Mouse (Mus musculus) limb, embryonic 14.5 days (tissue): ENCODE measurements around the gene 1500009L16Rik. TPM values are rescaled to one million over a fixed set of nuclear protein-coding genes. Genes with fewer than 3 reads are reported as not detected.

Source experiments
- ATAC-seq: fragments of 200-750 bp; cut with Nextera tagmentation; 2 replicates; pipeline ENCODE4 v1.8.0; 2017; ENCODE audit warnings: low read depth, moderate number of reproducible peaks, moderate TSS enrichment; ENCODE audit not compliant: low FRiP score
- DNase-seq: peaks from one replicate; pipeline ENCODE4 v3.0.0-alpha.2; 2015; ENCODE audit warnings: low spot score
- H3K27ac ChIP-seq: fragments of 300-500 bp; sonication (generic); replicated peaks from 2 replicates; pipeline ENCODE4 v1.5.1; 2014; ENCODE audit warnings: low read depth, mild to moderate bottlenecking, low read length, moderate library complexity, mixed read lengths
- H3K27me3 ChIP-seq: fragments of 300-500 bp; sonication (generic); 2 replicates; pipeline ENCODE4 v1.6.1; 2014; ENCODE audit warnings: low read length, mixed read lengths; ENCODE audit not compliant: control insufficient read depth, insufficient read depth
- H3K36me3 ChIP-seq: fragments of 300-500 bp; sonication (generic); 2 replicates; pipeline ENCODE4 v1.6.1; 2014; ENCODE audit warnings: mild to moderate bottlenecking, low read length, moderate library complexity, mixed read lengths; ENCODE audit not compliant: control insufficient read depth, insufficient read depth
- H3K4me1 ChIP-seq: fragments of 300-500 bp; sonication (generic); 2 replicates; pipeline ENCODE4 v1.6.1; 2014; ENCODE audit warnings: antibody characterized with exemption, low read length, mixed read lengths; ENCODE audit not compliant: control insufficient read depth, insufficient read depth
- H3K4me2 ChIP-seq: fragments of 300-500 bp; sonication (generic); replicated peaks from 2 replicates; pipeline ENCODE4 v1.6.1; 2014; ENCODE audit warnings: low read depth, mild to moderate bottlenecking, low read length, moderate library complexity; ENCODE audit not compliant: severe bottlenecking
- H3K4me3 ChIP-seq: fragments of 300-500 bp; sonication (generic); replicated peaks from 2 replicates; pipeline ENCODE4 v1.5.1; 2014; ENCODE audit warnings: low read length
- H3K9ac ChIP-seq: fragments of 300-500 bp; sonication (generic); 2 replicates; pipeline ENCODE4 v1.6.1; 2014; ENCODE audit warnings: mild to moderate bottlenecking, low read depth, low read length, moderate library complexity; ENCODE audit not compliant: severe bottlenecking
- H3K9me3 ChIP-seq: fragments of 300-500 bp; sonication (generic); 2 replicates; pipeline ENCODE4 v1.6.1; 2016; ENCODE audit warnings: low read length; ENCODE audit not compliant: control insufficient read depth
- POLR2A ChIP-seq: fragments of 200-500 bp; IDR thresholded peaks from 2 replicates; pipeline ENCODE4 v1.8.0; 2012; ENCODE audit warnings: inconsistent platforms, mild to moderate bottlenecking, moderate library complexity, borderline replicate concordance; ENCODE audit not compliant: insufficient read depth, insufficient read length; ENCODE audit errors: extremely low read depth
- WGBS: fragments of 180-500 bp; shearing (Covaris S2); extraction: QIAGEN DNeasy Blood & Tissue Kit; methylation state at CpG from one replicate; pipeline ENCODE4 v1.1.7; 2014; 5-methylcytosine and 5-hydroxymethylcytosine counted together
- polyA plus RNA-seq, 2 experiments: library from polyadenylated mRNA; depleted of rRNA in 1 of 2; stranded (reverse) in 1 of 2; unstranded in 1 of 2; fragments of >200 nt; fragmentation: Nextera tagmentation in 1 of 2; extraction: Ambion mirVana in 1 of 2; gene quantifications; 2 replicates each; pipeline versions ENCODE4 v1.2.1 to v1.2.3; 2012 to 2014

1500009L16Rik gene
- polyA plus RNA-seq, 2 experiments = 20.2 to 27.1 TPM

DNA sequence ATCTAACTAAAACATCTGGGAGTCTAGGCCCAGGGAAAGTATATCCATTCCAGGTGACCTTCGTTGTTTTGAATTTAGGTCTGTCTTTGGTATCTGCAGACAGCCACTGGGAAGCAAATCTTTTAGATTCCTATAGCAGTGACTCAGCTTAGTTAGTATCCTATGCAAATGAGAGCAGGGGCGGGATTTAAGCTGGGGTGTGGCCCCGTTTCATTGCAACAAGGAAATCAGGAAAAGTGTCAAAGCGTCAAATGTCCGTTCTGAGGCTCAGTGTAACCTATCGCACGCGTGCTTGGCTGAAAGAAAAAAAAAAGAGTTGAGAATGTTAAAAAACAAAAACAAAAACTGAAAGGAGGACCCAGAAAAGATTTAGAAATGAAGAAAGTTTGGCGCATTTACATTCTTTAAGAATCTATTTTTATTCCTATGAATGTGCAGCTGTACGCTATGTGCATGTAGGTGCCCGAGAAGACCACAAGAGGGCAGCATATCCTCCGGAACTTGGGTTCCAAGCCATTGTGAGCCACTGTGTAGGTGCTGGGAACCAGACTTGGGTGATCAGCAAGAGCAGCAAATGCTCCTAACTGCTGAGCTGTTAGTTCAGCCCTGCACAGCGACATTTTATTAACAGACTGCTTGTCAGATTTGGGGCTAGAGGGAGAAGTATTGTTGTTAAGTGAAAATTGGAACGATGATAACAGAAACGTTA lies 1.8 kb downstream of the 1500009L16Rik start:
- Histone ChIP-seq H3K4me1 (peaks cover 9% of the 10 kb centered on the region), H3K4me2 (no peak overlapping the region), H3K36me3 (no peaks in the 10 kb centered on the region), H3K4me3 (no peak overlapping the region), H3K27ac (no peak overlapping the region), H3K9me3 (peaks cover 4% of the 10 kb centered on the region; the same call in 1 of the 2 replicates), H3K9ac (no peak overlapping the region), H3K27me3 (no peaks in the 10 kb centered on the region)
- ATAC-seq (no peak), DNase-seq (no peak)
- TF ChIP-seq POLR2A = no peak
- 86% methylated on average over 15 of the region's 15 CpGs for WGBS

DNA sequence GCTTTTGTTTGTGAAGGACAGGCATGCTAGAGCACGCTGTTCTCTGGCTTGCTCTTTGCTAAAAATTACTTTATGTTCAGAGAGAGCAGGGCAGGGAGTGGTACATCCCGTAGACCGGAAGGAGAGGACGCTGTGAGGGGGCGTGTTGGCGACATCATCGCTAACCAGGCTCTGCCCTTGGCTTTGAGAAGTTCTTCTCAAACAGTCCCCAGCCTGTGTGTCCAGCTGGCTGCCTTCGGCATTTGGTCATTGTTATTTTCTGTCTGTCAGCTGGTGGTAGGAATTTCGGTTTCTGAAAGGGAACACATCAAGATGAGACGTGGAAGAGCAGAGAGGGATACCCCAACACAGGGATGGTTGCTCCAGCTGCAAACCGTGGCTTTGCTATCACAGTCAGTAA lies 3.5 kb downstream of the 1500009L16Rik start:
- Histone ChIP-seq H3K27ac (no peak overlapping the region), H3K36me3 (no peaks in the 10 kb centered on the region), H3K9ac (no peak overlapping the region), H3K4me2 (no peak overlapping the region), H3K4me3 (no peak overlapping the region), H3K9me3 (peaks cover 4% of the 10 kb centered on the region; the same call in 1 of the 2 replicates), H3K27me3 (no peaks in the 10 kb centered on the region), H3K4me1 (peaks cover 9% of the 10 kb centered on the region)
- no peak for DNase-seq
- ATAC-seq = no peak
- no peak for TF ChIP-seq POLR2A
- 85% methylated on average over 11 of the region's 11 CpGs for WGBS

DNA sequence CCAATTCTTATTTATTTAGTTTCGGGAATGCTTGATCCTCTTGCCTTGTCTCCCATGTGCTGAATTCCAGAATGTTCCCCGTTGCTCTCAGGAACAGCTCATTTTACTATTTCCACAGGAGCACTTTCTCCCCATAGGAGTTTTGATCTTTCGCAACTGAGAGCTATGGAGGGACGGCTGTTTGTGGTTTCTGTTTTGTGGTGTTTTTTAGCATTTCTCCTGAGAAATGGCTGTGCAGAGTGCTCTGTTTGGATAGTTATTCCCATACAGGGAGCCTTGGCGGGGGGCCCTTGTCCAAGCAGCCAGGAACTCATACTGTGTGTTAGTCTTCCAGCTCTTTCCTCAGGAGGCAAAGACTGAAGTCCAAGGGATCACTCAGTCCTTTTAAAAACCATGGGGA lies 5.2 kb downstream of the 1500009L16Rik start:
- DNase-seq (no peak), ATAC-seq (no peak)
- H3K27ac ChIP-seq = no peak overlapping the region
- 82% methylated on average over 5 of the region's 5 CpGs for WGBS
- H3K9ac ChIP-seq = no peak overlapping the region
- H3K36me3 ChIP-seq = no peaks in the 10 kb centered on the region
- peaks cover 12% of the 10 kb centered on the region for H3K4me1 ChIP-seq
- H3K4me3 ChIP-seq = no peak overlapping the region
- H3K27me3 ChIP-seq = no peaks in the 10 kb centered on the region
- H3K9me3 ChIP-seq = peaks cover 4% of the 10 kb centered on the region; the same call in 1 of the 2 replicates
- H3K4me2 ChIP-seq = no peak overlapping the region
- no peak for TF ChIP-seq POLR2A

DNA sequence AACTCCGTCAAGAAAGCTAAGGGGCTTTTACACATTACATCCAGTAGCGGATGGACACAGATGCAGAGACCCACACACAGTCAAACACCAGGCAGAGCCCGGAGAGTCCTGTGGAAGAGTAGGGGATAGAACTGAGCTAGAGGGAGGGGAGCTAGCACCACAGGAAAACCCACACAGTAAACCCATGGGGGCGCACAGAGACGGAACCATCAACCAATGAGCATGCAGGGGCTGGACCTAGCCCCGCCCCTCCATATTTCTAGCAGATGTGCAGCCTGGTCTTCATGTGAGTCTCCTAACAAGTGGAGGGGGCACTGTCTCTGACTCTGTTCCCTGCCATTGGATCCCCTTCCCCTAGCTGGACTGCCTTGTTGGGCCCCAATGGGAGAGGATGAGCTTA lies 5.9 kb downstream of the 1500009L16Rik start:
- no peak for TF ChIP-seq POLR2A
- H3K9ac ChIP-seq = no peak overlapping the region
- no peak overlapping the region for H3K27ac ChIP-seq
- peaks cover 4% of the 10 kb centered on the region; the same call in 1 of the 2 replicates for H3K9me3 ChIP-seq
- peaks cover 12% of the 10 kb centered on the region for H3K4me1 ChIP-seq
- DNase-seq = no peak
- H3K27me3 ChIP-seq = no peaks in the 10 kb centered on the region
- no peak overlapping the region for H3K4me3 ChIP-seq
- 72% methylated on average over 6 of the region's 6 CpGs for WGBS
- no peak overlapping the region for H3K4me2 ChIP-seq
- ATAC-seq = no peak
- H3K36me3 ChIP-seq = no peaks in the 10 kb centered on the region

DNA sequence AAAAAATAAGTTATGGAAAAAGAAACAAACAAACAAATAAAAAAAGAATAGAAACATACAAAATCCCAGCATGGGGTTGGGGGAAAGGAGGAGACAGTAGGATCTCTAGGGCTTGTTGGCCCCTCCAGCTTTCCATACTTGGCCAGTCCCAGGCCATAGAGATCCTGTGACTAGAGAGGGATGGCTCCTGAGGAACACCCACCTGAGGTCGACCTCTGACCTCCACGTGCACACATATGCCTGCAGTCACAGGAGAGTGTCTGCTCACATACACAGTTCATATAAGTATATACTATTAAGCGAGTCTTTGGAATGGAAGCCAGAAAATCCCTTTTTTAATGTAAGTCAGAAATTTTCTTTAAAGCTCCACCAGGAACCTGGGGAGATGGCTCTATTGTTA lies 6.4 kb downstream of the 1500009L16Rik start:
- Histone ChIP-seq H3K4me2 (no peak overlapping the region), H3K4me3 (no peak overlapping the region), H3K9ac (no peak overlapping the region), H3K27me3 (no peaks in the 10 kb centered on the region), H3K36me3 (no peaks in the 10 kb centered on the region), H3K9me3 (peaks cover 4% of the 10 kb centered on the region; the same call in 1 of the 2 replicates), H3K27ac (no peak overlapping the region), H3K4me1 (peaks cover 9% of the 10 kb centered on the region; the same call in 1 of the 2 replicates)
- DNase-seq (no peak), ATAC-seq (no peak)
- no peak for TF ChIP-seq POLR2A
- WGBS = 82% methylated on average over 3 of the region's 3 CpGs
